Mouse (Mus musculus) liver, adult 2 months (tissue): Measurements from ENCODE around the gene Cldn4.

Source experiments
- CTCF ChIP-seq: fragments of 200-500 bp; IDR thresholded peaks from 2 replicates; pipeline ENCODE4 v1.5.1; 2011; ENCODE audit warnings: low read depth, low read length, control low read depth
- POLR2A ChIP-seq: fragments of 200-500 bp; IDR thresholded peaks from 2 replicates; pipeline ENCODE4 v1.6.1; 2011; ENCODE audit warnings: low read length, control low read depth; ENCODE audit not compliant: insufficient read depth; ENCODE audit errors: extremely low read depth

- TF ChIP-seq POLR2A (no peak), CTCF (no peak)
Measured at GRCm38 (mm10) chr5:134936626-134937185, 10.0 kb downstream of the Cldn4 start.
